Mouse (Mus musculus) stomach, postnatal 0 days (tissue): ENCODE data around the gene Ttc12. TPM values are rescaled to one million over a fixed set of nuclear protein-coding genes. Genes with fewer than 3 reads are reported as not detected.

ENCODE experiments used
- ATAC-seq: fragments of 200-750 bp; cut with Nextera tagmentation; 2 replicates; pipeline ENCODE4 v1.8.0; 2017; ENCODE audit not compliant: low FRiP score, low TSS enrichment
- DNase-seq: peaks from one replicate; pipeline ENCODE4 v3.0.0-alpha.2; 2016; ENCODE audit warnings: low spot score
- H3K27ac ChIP-seq: fragments of 300-500 bp; sonication (generic); replicated peaks from 2 replicates; pipeline ENCODE4 v1.5.1; 2014; ENCODE audit warnings: mild to moderate bottlenecking, control low read depth
- H3K27me3 ChIP-seq: fragments of 300-500 bp; sonication (generic); 2 replicates; pipeline ENCODE4 v1.6.1; 2014; ENCODE audit warnings: low read length; ENCODE audit not compliant: control insufficient read depth, insufficient read depth
- H3K36me3 ChIP-seq: fragments of 300-500 bp; sonication (generic); 2 replicates; pipeline ENCODE4 v1.6.1; 2014; ENCODE audit warnings: low read length, mixed read lengths; ENCODE audit not compliant: control insufficient read depth, insufficient read depth
- H3K4me1 ChIP-seq: fragments of 300-500 bp; sonication (generic); replicated peaks from 2 replicates; pipeline ENCODE4 v1.6.1; 2014; ENCODE audit warnings: antibody characterized with exemption; ENCODE audit not compliant: control insufficient read depth, insufficient read depth
- H3K4me2 ChIP-seq: fragments of 300-500 bp; sonication (generic); replicated peaks from 2 replicates; pipeline ENCODE4 v1.6.1; 2014; ENCODE audit warnings: low read depth, mild to moderate bottlenecking, control low read depth, moderate library complexity
- H3K4me3 ChIP-seq: fragments of 300-500 bp; sonication (generic); 2 replicates; pipeline ENCODE4 v1.5.1; 2014; ENCODE audit warnings: low read depth, low read length, control low read depth
- H3K9ac ChIP-seq: fragments of 300-500 bp; sonication (generic); 2 replicates; pipeline ENCODE4 v1.6.1; 2014; ENCODE audit warnings: mild to moderate bottlenecking, low read length, control low read depth, mixed read lengths
- H3K9me3 ChIP-seq: fragments of 300-500 bp; sonication (generic); 2 replicates; pipeline ENCODE4 v1.6.1; 2016; ENCODE audit warnings: low read length; ENCODE audit not compliant: control insufficient read depth
- CTCF ChIP-seq: IDR thresholded peaks from 2 replicates; pipeline ENCODE4 v1.5.1; 2016; ENCODE audit warnings: antibody characterized with exemption, low read depth, mild to moderate bottlenecking, moderate library complexity
- EP300 ChIP-seq: optimal IDR thresholded peaks from 2 replicates; pipeline ENCODE3; 2016; ENCODE audit warnings: antibody characterized with exemption
- WGBS: fragments of 180-500 bp; shearing (Covaris S2); extraction: QIAGEN DNeasy Blood & Tissue Kit; methylation state at CpG from one replicate; pipeline ENCODE4 v1.1.7; 2014; 5-methylcytosine and 5-hydroxymethylcytosine counted together
- polyA plus RNA-seq: library from polyadenylated mRNA; unstranded; fragments of >200 nt; fragmentation: Nextera tagmentation; extraction: Ambion mirVana; gene quantifications from 2 replicates; pipeline ENCODE4 v1.2.1, GENCODE M21; 2015

Gene Ttc12
- polyA plus RNA-seq = 0.86 and 1.1 TPM in 2 replicates

DNA sequence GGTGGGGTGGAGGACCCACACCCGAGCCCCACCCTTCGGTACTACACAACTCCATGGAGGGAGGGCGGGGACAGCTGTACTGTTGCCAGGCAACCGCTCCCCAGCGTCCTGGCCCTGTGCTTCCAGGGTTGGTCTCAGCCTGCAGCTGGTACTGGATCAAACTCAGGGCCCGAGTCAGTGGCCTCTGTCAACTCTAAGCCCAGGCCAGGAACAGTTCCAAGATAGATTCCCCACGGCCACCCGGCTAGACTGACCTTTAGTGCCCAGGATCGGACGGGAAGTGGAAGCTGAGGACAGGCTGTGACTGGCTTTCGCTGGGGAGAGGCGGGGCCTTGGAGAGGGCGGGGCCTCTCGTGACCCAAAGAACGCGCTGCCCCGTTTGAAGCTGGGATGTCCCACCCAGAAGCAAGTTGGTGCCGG, at the start of gene Ttc12:
Gene Ttc12, minus strand, starts transcription at position 334 of the 420 bp plus-strand sequence.
- Histone ChIP-seq H3K9ac (peak within 1 kb of the TSS; percentile 32), H3K27ac (no peak within 1 kb of the TSS), H3K36me3 (no peaks in the 10 kb centered on the region), H3K27me3 (no peaks in the 10 kb centered on the region), H3K4me1 (no peaks in the 10 kb centered on the region), H3K4me2 (peak within 1 kb of the TSS; percentile 71), H3K9me3 (no peaks in the 10 kb centered on the region), H3K4me3 (peak within 1 kb of the TSS; percentile 54)
- peak; percentile 82 for DNase-seq
- TF ChIP-seq EP300 = no peak
- no peak for TF ChIP-seq CTCF
- peak; percentile 89 for ATAC-seq
- WGBS = under 1% methylated on average over 18 of the region's 18 CpGs

DNA sequence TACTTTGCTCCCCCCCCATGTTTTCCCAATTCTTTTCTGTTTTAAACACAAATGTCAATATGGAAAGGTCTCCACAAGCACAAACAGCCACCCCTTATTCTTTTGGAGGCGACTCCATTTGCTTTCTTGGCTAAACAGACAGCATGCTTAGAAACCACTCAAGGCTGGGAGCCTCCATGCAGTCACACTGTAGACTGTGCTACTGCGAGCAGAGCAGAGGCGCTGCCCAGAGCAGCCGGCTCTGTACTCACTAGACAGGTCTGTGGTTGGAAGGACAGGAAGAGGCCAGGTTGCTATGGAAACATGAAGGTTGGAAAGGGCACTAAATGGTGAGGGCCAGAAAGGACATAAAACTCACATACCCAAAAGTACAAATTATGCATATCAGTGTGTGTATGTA, 48.9 kb upstream of the Ttc12 start:
- Histone ChIP-seq H3K27me3 (no peaks in the 10 kb centered on the region), H3K36me3 (no peaks in the 10 kb centered on the region), H3K4me2 (no peak overlapping the region), H3K4me1 (no peaks in the 10 kb centered on the region), H3K27ac (no peak overlapping the region), H3K4me3 (no peak overlapping the region), H3K9ac (no peak overlapping the region), H3K9me3 (no peaks in the 10 kb centered on the region)
- ATAC-seq (no peak), DNase-seq (no peak)
- TF ChIP-seq EP300 = no peak
- no peak for TF ChIP-seq CTCF
- WGBS = 45% methylated on average over 4 of the region's 4 CpGs

DNA sequence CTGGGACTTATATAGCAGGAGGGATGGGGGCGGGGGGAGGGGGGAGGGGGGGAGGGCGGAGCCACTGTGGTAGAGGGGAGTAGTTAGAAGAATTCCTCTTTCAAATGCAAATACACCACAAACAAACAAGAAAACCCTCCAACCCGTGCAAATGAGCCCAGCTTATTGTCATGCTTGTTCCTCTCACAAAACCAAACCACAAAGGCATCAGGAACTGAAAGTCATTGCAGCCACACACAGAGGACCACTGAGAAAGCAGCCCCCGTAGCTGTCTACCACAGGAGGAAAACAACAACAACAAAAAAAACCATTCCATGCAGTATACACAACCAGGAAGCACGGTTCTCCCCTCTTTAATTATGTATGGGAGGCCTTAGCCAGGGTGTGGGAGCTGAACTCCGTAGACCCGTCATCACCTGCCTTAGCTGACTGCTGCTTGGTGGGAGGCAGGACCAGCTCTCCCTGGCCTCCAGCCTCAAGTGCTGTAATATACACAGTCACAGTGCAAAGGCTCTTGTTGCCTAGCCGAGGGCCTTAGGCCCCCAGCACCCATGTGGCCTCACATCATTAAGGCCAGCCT, 48.0 kb upstream of the Ttc12 start:
- no peak for DNase-seq
- Histone ChIP-seq H3K4me1 (no peaks in the 10 kb centered on the region), H3K4me2 (no peak overlapping the region), H3K27ac (no peak overlapping the region), H3K27me3 (no peaks in the 10 kb centered on the region), H3K36me3 (no peaks in the 10 kb centered on the region), H3K9ac (no peak overlapping the region), H3K9me3 (no peaks in the 10 kb centered on the region), H3K4me3 (no peak overlapping the region)
- TF ChIP-seq CTCF (no peak), EP300 (no peak)
- 48% methylated on average over 8 of the region's 8 CpGs for WGBS
- ATAC-seq = no peak

DNA sequence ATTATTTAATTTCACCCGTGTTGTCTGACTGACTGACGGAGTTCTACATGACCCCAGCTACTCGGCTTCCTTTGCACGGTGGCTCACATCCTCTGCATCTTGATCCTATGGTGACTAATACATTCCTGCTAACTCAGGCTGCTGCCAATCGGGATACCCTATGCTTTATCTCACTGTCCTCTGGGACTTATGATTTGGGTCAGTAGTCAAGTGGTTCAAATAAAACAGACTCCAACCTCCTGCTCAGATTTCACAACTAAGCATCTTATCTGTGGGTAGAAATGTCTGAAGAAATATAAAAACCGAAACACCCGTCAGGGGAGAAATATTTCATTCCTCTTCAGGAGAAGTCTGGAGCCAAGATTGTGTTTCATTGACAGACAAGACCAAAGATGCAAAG, 47.4 kb upstream of the Ttc12 start:
- DNase-seq = no peak
- no peaks in the 10 kb centered on the region for H3K27me3 ChIP-seq
- H3K4me3 ChIP-seq = no peak overlapping the region
- ATAC-seq = no peak
- no peaks in the 10 kb centered on the region for H3K9me3 ChIP-seq
- H3K9ac ChIP-seq = no peak overlapping the region
- H3K36me3 ChIP-seq = no peaks in the 10 kb centered on the region
- no peak for TF ChIP-seq EP300
- no peak for TF ChIP-seq CTCF
- H3K27ac ChIP-seq = no peak overlapping the region
- H3K4me2 ChIP-seq = no peak overlapping the region
- no peaks in the 10 kb centered on the region for H3K4me1 ChIP-seq
- WGBS = 64% methylated on average over 7 of the region's 7 CpGs

DNA sequence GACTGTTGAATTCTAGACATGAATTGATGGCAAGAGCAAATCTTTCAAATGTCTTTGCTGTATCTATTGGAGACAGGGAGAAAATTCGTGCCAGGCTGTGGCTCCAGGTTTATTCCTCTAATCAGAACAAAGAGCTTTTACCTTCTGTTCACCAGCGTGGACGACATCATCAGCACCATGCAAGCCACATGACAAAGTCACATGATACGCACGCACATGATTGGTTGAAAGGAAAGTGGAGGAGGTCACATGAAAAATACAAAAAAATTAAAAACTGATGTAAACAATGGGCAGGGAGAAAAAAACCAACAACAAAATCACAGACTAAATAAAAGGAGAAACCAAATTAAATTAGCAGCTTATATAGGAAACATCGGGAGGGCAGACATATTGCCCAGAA, 45.8 kb upstream of the Ttc12 start:
- no peaks in the 10 kb centered on the region for H3K36me3 ChIP-seq
- H3K4me3 ChIP-seq = no peak overlapping the region
- DNase-seq (no peak), ATAC-seq (no peak)
- no peaks in the 10 kb centered on the region for H3K27me3 ChIP-seq
- no peak for TF ChIP-seq CTCF
- no peaks in the 10 kb centered on the region for H3K9me3 ChIP-seq
- H3K9ac ChIP-seq = no peak overlapping the region
- no peak overlapping the region for H3K27ac ChIP-seq
- H3K4me1 ChIP-seq = no peaks in the 10 kb centered on the region
- 89% methylated on average over 6 of the region's 6 CpGs for WGBS
- H3K4me2 ChIP-seq = no peak overlapping the region

DNA sequence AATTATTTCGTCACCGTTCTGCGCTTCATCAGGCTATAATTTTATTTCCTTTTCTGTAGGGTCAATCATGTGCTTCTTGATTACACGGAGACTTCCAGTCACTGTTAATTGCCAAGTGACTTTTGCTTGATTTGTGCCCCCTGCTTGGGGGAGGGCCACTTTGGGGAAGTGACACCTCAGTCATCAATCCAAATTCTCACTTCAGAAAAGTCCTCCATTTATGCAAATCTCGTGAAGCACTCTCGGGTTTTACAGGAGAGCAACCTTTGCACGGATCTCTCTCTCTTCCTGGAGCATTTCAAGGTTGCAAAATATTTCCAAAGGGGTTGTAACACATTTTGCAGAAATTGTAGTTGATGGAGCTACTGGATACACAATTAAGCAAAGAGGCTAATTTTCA, 45.2 kb upstream of the Ttc12 start:
- Histone ChIP-seq H3K4me2 (no peak overlapping the region), H3K4me1 (no peaks in the 10 kb centered on the region), H3K27me3 (no peaks in the 10 kb centered on the region), H3K4me3 (no peak overlapping the region), H3K9me3 (no peaks in the 10 kb centered on the region), H3K27ac (no peak overlapping the region), H3K9ac (no peak overlapping the region), H3K36me3 (no peaks in the 10 kb centered on the region)
- WGBS = 56% methylated on average over 7 of the region's 7 CpGs
- TF ChIP-seq EP300 (no peak), CTCF (no peak)
- ATAC-seq (no peak), DNase-seq (no peak)
